34 mouse cellular contexts compared by ENCODE assay signal in the genomic region with DNA sequence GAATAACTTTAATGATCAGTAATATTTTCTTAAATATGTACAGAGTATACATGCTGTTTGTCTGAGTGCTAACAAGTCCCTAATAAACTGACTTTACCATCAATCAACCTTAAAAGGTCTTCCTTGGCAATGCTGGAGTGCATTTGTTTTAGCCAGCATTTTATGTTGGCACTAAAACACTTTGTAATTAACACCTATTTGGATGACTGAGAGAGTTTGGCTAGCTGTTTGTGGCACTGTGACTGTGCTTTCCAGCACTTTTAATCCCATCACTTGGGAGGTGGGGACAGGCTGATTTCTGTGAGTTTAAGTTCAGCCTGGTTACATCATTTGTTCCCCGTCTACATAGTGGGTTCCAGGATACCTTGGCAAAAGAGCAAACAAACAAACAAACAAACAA.
"Had no signal": no experiment of that assay in that cellular context is flagged by ENCODE, and none has a peak within 500 bp of the region (broad histone marks: within the 10 kb centered on the region; RNA-seq: fewer than 3 reads in every experiment).

No protein-coding gene starts in this region.

- H3K36me3 ChIP-seq: heart, embryonic 12.5 days; heart, embryonic 13.5 days; heart, embryonic 15.5 days; hindbrain, embryonic 10.5 days; hindbrain, embryonic 12.5 days; hindbrain, embryonic 13.5 days; hindbrain, embryonic 15.5 days; intestine, embryonic 15.5 days; kidney, embryonic 15.5 days had no signal

- H3K27me3 ChIP-seq: heart, embryonic 12.5 days; heart, embryonic 13.5 days; heart, embryonic 15.5 days; hindbrain, embryonic 12.5 days; hindbrain, embryonic 13.5 days; hindbrain, embryonic 15.5 days; intestine, embryonic 15.5 days; kidney, embryonic 15.5 days had no signal

- H3K27ac ChIP-seq: heart, embryonic 13.5 days; heart, embryonic 15.5 days; hindbrain, embryonic 10.5 days; hindbrain, embryonic 12.5 days; hindbrain, embryonic 13.5 days; hindbrain, embryonic 14.5 days; hindbrain, embryonic 15.5 days; hindbrain, postnatal 0 days; intestine, embryonic 15.5 days; kidney, embryonic 15.5 days; kidney, postnatal 0 days; layer of hippocampus, adult 2 months; left cerebral cortex, adult 2 months had no signal

- H3K4me1 ChIP-seq: heart, embryonic 12.5 days; heart, embryonic 13.5 days; heart, embryonic 15.5 days; hindbrain, embryonic 10.5 days; hindbrain, embryonic 12.5 days; hindbrain, embryonic 13.5 days; hindbrain, embryonic 15.5 days; intestine, embryonic 15.5 days; kidney, embryonic 15.5 days had no signal

- H3K4me2 ChIP-seq: heart, embryonic 12.5 days; heart, embryonic 13.5 days; heart, embryonic 15.5 days; hindbrain, embryonic 12.5 days; hindbrain, embryonic 13.5 days; hindbrain, embryonic 14.5 days; hindbrain, embryonic 15.5 days; intestine, embryonic 15.5 days; kidney, embryonic 15.5 days had no signal

- H3K9ac ChIP-seq: heart, embryonic 12.5 days; heart, embryonic 13.5 days; heart, embryonic 15.5 days; hindbrain, embryonic 12.5 days; hindbrain, embryonic 13.5 days; hindbrain, embryonic 14.5 days; hindbrain, embryonic 15.5 days; intestine, embryonic 15.5 days; kidney, embryonic 15.5 days had no signal

- H3K4me3 ChIP-seq: heart, embryonic 12.5 days; heart, embryonic 13.5 days; heart, embryonic 15.5 days; hindbrain, embryonic 10.5 days; hindbrain, embryonic 12.5 days; hindbrain, embryonic 13.5 days; hindbrain, embryonic 15.5 days; intestine, embryonic 15.5 days; kidney, embryonic 15.5 days; layer of hippocampus, adult 2 months; left cerebral cortex, adult 2 months had no signal

- ATAC-seq: hindbrain, embryonic 16.5 days; hindbrain, postnatal 0 days; inflammation-experienced regulatory T-cells, adult 6 months; intestine, embryonic 15.5 days; intestine, embryonic 16.5 days; intestine, postnatal 0 days had no signal

- H3K9me3 ChIP-seq: heart, embryonic 12.5 days; heart, embryonic 13.5 days; heart, embryonic 15.5 days; hindbrain, embryonic 10.5 days; hindbrain, embryonic 12.5 days; hindbrain, embryonic 13.5 days; hindbrain, embryonic 15.5 days; intestine, embryonic 15.5 days; kidney, embryonic 15.5 days had no signal

- DNase-seq: heart, postnatal 10 days; heart, postnatal 14 days; heart, postnatal 36 days; heart, postnatal 4 days; kidney, adult 11 months; kidney, adult 18-20 months; kidney, adult 2 months; kidney, adult 8-10 months; kidney, adult 9 months; kidney, postnatal 10 days; kidney, postnatal 14 days; kidney, postnatal 25 days; kidney, postnatal 36 days; kidney, postnatal 4 days; layer of hippocampus, adult 9-11 months; layer of hippocampus, postnatal 36 days had no signal
